In the genomic region with DNA sequence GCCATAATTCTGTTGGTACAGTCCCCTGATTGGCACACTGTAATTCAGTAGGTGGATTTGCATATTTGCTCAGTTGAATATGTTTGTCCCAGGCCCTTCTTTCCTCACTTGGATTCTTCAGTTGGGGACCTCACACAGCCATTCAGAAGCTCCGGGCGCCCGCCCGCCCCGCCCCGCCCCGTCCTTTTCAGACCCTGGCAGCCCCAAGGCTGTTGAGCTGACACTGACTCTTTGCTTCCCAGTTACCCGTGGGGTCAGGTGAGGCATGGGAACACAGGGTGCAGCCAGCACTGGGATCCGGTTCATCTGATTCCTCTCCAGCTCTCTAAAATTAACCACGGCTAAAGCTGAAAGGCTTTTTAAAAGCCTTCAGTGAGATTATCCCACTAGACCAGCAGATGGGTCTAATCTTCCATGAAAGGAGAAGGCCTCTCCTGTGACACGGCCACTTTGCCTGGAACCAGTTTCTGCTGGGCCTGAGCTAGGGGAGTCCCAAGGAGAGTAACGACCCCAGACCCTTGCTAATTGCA, we compare ENCODE assay signal across 10 mouse cellular contexts. TPM values are rescaled to one million over a fixed set of nuclear protein-coding genes. Genes with fewer than 3 reads are reported as not detected.
DNase-seq lines count a peak whose midpoint lies in the region; ATAC-seq and TF ChIP-seq lines count a peak whose summit lies in the region.
"Had no signal": no experiment of that assay in that cellular context is flagged by ENCODE, and none has a peak within 500 bp of the region (broad histone marks: within the 10 kb centered on the region; RNA-seq: fewer than 3 reads in every experiment).

No protein-coding gene starts in this region.

- H3K4me2 ChIP-seq in midbrain, embryonic 12.5 days (replicated peaks), result 0 out of 2 replicates have a peak overlapping the region, but pooled peaks have one; percentile 18
- H3K4me2 ChIP-seq: limb, embryonic 13.5 days; neural tube, embryonic 13.5 days had no signal

- no peak for TF ChIP-seq POLR2A in lung, adult 2 months (IDR thresholded peaks at IDR 0.05; ENCODE audit: borderline replicate concordance, extremely low read depth, low read depth, low read length)

- 0 out of 2 replicates have a peak overlapping the region, but pooled peaks have one; percentile 4 for H3K27ac ChIP-seq in midbrain, embryonic 12.5 days (replicated peaks)
- H3K27ac ChIP-seq: limb, embryonic 13.5 days; neural tube, embryonic 13.5 days had no signal

- TF ChIP-seq CTCF in lung, adult 2 months (IDR thresholded peaks at IDR 0.05; ENCODE audit: insufficient read depth, low read length), result no peak

- H3K9me3 ChIP-seq in midbrain, embryonic 12.5 days, result no peaks in the 10 kb centered on the region
- H3K9me3 ChIP-seq: limb, embryonic 13.5 days; neural tube, embryonic 13.5 days had no signal

- ATAC-seq in midbrain, embryonic 12.5 days (ENCODE audit: low FRiP score, low read depth), result peak; percentile 90

- peak; percentile 87 for DNase-seq in gastrocnemius, adult 18-20 months (ENCODE audit: low spot score)
- no peak for DNase-seq in gastrocnemius, postnatal 4 days (ENCODE audit: low spot score in 2 of 2)
- DNase-seq in cerebellum, adult 9-11 months, result peak; percentile 56
- DNase-seq in heart, adult 9 months (ENCODE audit: low spot score in 2 of 2), result peak; percentile 75 to 82
- DNase-seq in thymus, postnatal 0 days (ENCODE audit: low spot score), result no peak
- no peak for DNase-seq in lung, adult 2 months
- no peak for DNase-seq in frontal cortex, postnatal 36 days (ENCODE audit: low spot score in 2 of 2)

- H3K27me3 ChIP-seq in midbrain, embryonic 12.5 days, result no peaks in the 10 kb centered on the region
- H3K27me3 ChIP-seq: limb, embryonic 13.5 days; neural tube, embryonic 13.5 days had no signal

- 8% methylated on average over 12 of the region's 12 CpGs for WGBS in midbrain, embryonic 12.5 days
- 71% methylated on average over 12 of the region's 12 CpGs for WGBS in lung, adult 2 months

- H3K4me3 ChIP-seq in midbrain, embryonic 12.5 days, result no peak overlapping the region
- H3K4me3 ChIP-seq in lung, adult 2 months (replicated peaks; ENCODE audit: extremely low read depth, low read depth, low read length), result no peak overlapping the region
- H3K4me3 ChIP-seq: limb, embryonic 13.5 days; neural tube, embryonic 13.5 days had no signal

- peaks cover 11% of the 10 kb centered on the region for H3K4me1 ChIP-seq in midbrain, embryonic 12.5 days
- H3K4me1 ChIP-seq in lung, adult 2 months (ENCODE audit: control insufficient read depth, insufficient read depth, low read length), result peaks cover 4% of the 10 kb centered on the region; the same call in 1 of the 2 replicates
- H3K4me1 ChIP-seq: neural tube, embryonic 13.5 days had no signal

- no peak overlapping the region for H3K9ac ChIP-seq in midbrain, embryonic 12.5 days (replicated peaks)
- H3K9ac ChIP-seq: limb, embryonic 13.5 days; neural tube, embryonic 13.5 days had no signal

- H3K36me3 ChIP-seq in midbrain, embryonic 12.5 days, result no peaks in the 10 kb centered on the region
- H3K36me3 ChIP-seq: limb, embryonic 13.5 days; neural tube, embryonic 13.5 days had no signal

RNA-seq across cellular contexts. Expression of gene Hcls1, which starts 10.2 kb away (rescaled TPM):
- 1 to 10 TPM; 2.0 to 2.1 TPM for total RNA-seq in gastrocnemius, adult 18-20 months (2021)
- 1 to 10 TPM; 7.2 to 8.3 TPM for total RNA-seq in gastrocnemius, postnatal 4 days (2021)
- 2.6 and 3.5 TPM in 2 replicates for polyA plus RNA-seq in midbrain, embryonic 12.5 days (2016; fragmentation: Nextera tagmentation; extraction: Ambion mirVana)
- 144 and 146 TPM in 2 replicates for polyA plus RNA-seq in thymus, postnatal 0 days (2015; fragmentation: Nextera tagmentation; extraction: Ambion mirVana)
- 17.4 and 26.2 TPM in 2 replicates for polyA plus RNA-seq in lung, adult 2 months (2012; rRNA removed)

RNA-seq across cellular contexts. Expression of gene Fbxo40, which starts 45.3 kb away (rescaled TPM):
- 100 to 1,000 TPM; 275 to 366 TPM for total RNA-seq in gastrocnemius, adult 18-20 months (2021)
- total RNA-seq in gastrocnemius, postnatal 4 days (2021), result 10 to 100 TPM in 1 of 2 experiments, 1 to 10 TPM in 1; 9.6 to 13.1 TPM
- not detected in 2 replicates for polyA plus RNA-seq in midbrain, embryonic 12.5 days (2016; fragmentation: Nextera tagmentation; extraction: Ambion mirVana)
- 0.27 and 0.36 TPM in 2 replicates for polyA plus RNA-seq in thymus, postnatal 0 days (2015; fragmentation: Nextera tagmentation; extraction: Ambion mirVana)
- 0.46 and 2.0 TPM in 2 replicates for polyA plus RNA-seq in lung, adult 2 months (2012; rRNA removed)

Comparison
In these comparisons a context has a peak if more than half of its experiments do, and no peak if none do; other contexts are left out.
1. DNase-seq: peak in gastrocnemius, adult 18-20 months (single experiment), cerebellum, adult 9-11 months (single experiment) and heart, adult 9 months (2 of 2); none in gastrocnemius, postnatal 4 days (0 of 2), thymus, postnatal 0 days (single experiment), lung, adult 2 months (single experiment) and frontal cortex, postnatal 36 days (0 of 2).